Mouse (Mus musculus) lung, adult 2 months (tissue): ENCODE data around the gene Fastkd5.

Experiments used
- CTCF ChIP-seq: fragments of 200-500 bp; IDR thresholded peaks from 2 replicates; pipeline ENCODE4 v1.5.1; 2011; ENCODE audit warnings: mild to moderate bottlenecking, low read length, control low read depth; ENCODE audit not compliant: insufficient read depth
- POLR2A ChIP-seq: fragments of 200-500 bp; IDR thresholded peaks from 2 replicates; pipeline ENCODE4 v1.6.1; 2011; ENCODE audit warnings: low read depth, mild to moderate bottlenecking, control low read depth, low read length, borderline replicate concordance; ENCODE audit errors: extremely low read depth

- TF ChIP-seq POLR2A, result no peak
- TF ChIP-seq CTCF, result no peak
Measured at GRCm38 (mm10) chr2:130579791-130580190, 50.0 kb downstream of the Fastkd5 start.
